Mouse (Mus musculus): ENCODE measurements around the gene Cdc20b. TPM values are rescaled to one million over a fixed set of nuclear protein-coding genes. Genes with fewer than 3 reads are reported as not detected.
"Not testable (repeated sequence)": the region's sequence is repeated elsewhere in the genome, so short reads cannot be mapped to it uniquely, and the experiment has no call there.

Cdc20b gene
- not detected in 2 replicates for total RNA-seq (2021)
- long read RNA-seq, partial matches to known transcripts: 0 of 3 reads
- long read RNA-seq, other reads (novel, unspliced or antisense): 3 of 3 reads

DNA sequence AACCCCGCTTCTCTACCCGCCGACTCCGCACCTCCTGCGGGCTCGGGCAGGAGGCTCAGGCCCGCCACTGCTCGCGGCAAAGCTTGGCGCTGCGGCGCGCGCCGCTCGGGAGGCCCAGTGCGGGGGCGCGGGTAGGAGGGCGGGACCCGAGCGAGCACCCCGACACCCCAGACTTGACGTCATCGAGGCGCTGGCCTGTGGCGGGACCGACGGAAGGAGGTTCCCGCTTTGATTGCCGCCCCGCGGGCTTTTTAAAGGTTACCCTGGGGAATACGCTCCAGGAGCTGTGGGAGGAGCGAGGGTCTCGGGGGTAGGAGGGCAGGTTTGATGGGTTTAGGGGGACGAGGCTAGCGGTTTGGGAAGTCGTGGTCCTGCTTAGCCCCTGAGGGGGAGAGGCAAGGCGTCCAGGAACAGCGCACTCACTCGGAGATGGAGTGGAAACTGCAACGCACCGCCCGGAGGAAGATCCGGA is at the start of gene Cdc20b:
TSS of gene Cdc20b (plus strand) at position 162 of the 472 bp plus-strand sequence.
- peak; percentile 73 for DNase-seq

DNA sequence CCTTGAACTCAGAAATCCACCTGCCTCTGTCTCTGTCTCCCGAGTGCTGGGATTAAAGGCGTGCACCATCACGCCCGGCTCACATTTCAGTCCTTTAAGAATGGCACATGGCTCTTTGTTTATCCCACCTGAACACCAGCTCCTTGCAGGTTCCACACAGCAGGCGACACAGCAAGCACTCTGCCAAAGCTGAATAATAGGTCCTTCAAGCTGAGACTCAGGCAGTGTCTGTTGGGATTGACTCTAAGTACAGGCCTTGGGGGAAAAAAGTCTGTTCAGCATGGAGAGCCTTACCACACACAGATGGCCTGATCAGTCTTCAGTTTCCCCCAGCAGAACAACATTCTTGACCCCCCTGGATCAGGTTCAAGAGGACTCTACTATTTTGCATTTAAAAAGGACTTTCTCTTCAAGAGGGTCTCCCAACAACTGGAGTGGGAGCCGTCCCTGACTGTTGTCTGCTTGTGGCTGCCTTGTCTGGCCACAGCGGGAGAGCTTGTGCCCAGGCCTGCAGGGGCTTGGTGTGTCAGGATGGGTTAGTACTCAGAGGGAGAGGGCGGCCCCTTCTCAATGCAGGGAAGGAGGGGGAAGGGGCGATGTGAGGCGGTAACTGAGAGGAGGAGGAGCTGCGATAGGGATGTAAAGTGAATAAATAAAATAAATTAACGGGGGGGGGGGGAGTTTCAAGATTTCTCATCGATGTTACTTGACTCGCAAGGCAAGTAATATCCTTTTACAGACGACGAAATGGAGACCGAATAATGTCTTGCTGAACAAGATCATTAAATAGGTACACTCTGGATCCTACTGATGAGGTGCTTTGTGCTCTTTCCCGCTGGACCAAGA is 49.1 kb upstream of the Cdc20b start:
- DNase-seq: no peak

DNA sequence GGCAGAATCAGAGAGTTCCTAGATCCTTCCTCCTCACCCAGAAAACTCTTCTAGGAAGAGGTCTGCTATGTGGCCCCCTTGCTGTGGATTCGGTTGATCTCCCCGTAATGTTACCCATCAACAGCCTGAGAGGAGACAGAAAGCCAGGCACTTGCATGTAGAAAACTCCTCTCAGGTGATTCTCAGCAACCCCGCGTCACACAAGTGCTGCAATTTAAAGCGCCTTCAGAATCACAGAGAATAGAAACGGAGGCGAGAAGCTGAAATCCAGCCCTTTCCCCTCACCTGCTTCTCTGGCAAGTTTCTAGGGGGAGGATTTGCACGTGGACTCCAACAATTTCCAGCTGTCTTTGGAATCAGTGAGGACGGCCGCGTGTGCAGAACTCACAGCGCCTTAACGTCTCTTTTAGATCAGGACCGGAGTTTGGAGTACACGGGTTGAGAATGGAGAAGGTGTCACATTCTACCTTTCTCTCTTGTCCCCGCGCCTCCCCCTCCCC is 48.4 kb upstream of the Cdc20b start:
- DNase-seq: no peak

DNA sequence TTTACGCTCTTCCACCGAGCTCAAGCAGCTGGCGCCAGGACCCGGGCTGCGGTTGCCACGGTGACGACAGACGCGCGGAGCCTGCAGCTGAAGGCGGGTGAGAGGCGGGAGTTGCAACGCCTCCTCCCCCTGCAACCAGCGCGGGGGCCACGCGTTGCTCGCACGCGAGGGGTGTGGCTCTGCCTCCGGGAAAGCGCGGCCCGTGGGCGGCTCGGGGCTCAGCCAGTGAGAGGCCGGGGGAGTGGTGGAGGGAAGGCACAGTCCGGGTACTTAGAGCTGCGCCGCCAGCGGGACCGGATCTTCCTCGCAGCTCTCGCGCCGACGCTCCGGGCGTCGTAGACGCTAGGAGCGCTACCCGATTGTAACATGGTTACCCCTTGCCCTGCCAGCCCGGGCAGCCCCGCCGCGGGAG is 47.4 kb upstream of the Cdc20b start, which contains the start of gene Ccno:
TSS of gene Ccno (plus strand) at position 271 of the 412 bp plus-strand sequence.
- DNase-seq: peak; percentile 97

DNA sequence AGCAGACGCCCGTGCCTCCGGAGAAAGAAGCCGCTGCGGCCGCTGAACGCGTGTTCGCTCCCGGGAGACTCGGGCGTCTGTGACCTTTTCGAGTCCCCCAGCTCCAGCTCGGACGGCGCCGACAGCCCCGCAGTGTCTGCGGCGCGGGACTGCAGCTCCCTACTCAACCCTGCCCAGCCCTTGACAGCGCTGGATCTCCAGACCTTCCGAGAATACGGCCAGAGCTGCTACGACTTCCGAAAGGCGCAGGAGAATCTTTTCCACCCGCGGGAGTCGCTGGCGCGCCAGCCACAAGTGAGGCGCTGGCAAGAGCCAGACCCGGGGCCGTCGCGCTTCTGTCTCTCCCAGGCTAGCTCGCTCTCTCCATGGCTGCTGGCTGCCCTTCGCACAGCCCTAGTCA is 46.9 kb upstream of the Cdc20b start:
- peak; percentile 45 for DNase-seq

DNA sequence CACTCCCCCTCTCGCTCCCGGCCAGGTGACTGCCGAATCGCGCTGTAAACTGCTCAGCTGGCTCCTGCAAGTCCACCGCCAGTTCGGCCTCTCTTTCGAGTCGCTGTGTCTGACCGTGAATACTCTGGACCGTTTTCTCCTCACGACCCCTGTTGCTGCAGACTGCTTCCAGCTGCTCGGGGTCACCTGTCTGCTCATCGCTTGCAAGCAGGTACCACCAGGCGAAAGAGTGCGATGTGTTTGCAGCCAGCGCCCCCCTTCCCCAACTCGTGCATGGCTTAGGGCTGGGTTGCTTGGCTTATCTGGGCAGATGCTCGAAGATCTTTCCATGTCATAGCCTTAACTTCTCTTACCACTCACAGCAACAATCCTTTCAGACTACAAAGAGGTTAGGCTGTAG is 46.0 kb upstream of the Cdc20b start:
- no peak for DNase-seq

DNA sequence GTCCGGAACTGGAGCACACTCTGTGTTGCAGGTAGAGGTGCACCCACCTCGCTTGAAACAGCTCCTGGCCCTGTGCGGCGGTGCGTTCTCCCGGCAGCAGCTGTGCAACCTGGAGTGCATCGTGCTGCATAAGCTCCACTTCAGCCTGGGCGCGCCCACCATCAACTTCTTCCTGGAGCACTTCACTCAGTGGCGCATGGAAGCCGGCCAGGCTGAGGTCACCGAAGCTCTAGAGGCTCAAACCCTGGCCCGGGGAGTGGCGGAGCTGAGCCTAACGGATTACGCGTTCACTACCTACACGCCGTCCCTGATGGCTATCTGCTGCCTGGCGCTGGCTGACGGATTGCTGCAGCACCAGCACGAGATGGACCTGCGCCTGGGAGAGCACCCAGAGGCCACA is 45.4 kb upstream of the Cdc20b start:
- DNase-seq: peak; percentile 5

DNA sequence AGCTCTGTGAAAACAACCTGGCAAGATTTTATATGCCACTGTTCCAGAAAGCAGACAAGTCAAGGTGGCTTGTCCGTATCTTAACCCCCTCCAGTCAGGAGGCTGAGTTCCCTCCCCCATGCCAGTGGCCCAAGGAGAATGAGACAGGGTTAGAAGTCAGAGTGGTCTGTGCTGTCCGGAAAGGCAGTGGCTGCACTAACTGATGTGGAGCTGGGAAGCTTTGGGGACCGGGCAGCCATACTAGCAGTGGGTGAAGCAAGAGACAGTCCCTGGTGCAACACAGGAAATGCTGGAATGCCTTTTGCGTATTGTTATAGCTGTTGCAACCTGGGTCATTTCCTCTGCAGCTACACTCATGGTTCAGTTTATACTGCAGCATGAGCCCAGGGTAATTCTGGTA is 44.6 kb upstream of the Cdc20b start:
- DNase-seq: no peak

DNA sequence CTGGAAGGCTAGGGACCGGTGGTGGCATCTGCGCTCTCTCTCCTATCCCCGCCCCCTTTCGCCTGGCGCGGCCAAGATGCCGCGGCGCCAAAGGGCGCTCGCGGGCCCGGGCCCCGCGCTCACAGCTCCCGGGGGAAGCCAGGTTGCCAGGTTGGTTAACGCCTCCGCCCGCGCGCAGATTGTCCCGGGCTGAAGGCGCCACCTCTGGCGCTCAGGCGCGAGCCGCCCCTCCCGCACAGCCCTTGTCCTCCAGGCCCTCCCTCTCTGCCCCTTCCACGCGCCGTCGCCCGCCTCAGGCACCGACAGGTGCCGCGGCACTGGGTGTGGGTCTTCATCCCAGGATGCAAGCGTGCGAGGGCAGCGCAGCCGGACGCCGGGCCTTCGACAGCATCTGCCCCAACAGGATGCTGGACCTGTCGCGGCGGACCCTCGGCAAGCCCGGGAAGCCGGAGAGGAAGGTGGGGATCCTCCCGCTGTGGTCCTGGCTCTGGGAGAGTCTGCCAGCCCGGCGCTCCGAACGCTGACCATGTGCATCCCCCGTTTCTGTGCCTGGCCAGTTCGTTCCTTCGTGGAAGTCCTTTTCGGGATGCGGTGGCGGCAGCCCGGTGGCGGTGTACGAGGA is 41.3 kb upstream of the Cdc20b start, which contains the start of gene Mcidas:
TSS of gene Mcidas (plus strand) at position 315 of the 622 bp plus-strand sequence.
- peak; percentile 46 for DNase-seq

DNA sequence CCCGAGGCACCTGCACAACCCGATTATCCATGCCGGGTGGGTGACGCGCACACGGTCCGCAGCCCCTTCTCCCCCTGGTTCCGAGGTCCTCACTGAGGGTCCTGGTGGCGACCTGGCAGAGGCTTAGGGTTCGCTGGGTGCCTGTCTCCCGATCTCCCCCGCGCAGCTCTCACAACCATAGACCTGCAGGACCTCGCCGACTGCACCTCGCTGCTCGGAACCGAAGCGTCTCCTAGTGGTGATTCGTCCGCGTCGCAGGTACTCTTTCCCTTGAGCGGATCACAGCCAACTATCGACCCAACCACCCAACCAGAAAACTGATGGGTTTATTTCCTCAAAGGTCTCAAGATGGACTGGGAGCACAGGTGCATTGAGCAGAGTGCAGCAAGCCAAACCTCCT is 40.7 kb upstream of the Cdc20b start:
- peak; percentile 66 for DNase-seq

DNA sequence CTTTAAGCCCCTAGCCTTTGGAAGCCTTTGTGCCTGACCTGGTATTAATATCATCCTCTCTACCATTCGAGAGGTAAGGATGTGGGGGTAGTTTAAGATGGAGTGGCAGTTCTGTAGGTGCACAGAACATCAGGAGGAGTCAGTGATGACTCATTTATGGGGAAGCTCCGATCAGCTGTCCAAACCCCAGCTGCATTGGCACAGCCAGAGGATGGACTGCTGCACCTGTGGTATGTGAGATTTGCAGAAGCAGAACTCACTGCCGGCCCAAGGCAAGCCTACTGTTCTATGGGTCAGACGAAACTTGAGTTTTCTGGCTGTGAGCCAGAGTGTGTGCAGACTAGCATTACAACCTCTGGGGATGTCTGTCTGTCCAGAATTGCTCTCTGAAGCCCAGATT is 38.5 kb upstream of the Cdc20b start:
- DNase-seq: no peak

DNA sequence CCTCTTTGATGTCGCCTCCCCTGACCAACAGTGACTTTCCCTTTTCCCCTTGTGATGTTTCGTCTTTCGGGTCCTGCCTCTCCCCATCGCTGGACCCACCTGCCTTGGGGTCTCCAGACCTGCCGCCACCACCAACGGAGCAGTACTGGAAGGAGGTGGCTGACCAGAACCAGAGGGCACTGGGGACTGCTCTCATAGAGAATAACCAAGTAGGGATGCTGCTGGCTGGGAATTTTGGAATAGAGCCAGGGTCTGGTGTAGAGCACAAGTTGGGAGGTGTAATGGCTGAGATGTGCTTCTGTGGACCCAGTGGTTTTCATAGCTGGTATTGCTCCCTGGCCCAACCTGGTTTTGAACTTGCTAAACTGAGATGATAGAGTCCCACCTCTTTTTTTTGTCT is 37.5 kb upstream of the Cdc20b start:
- DNase-seq: no peak

DNA sequence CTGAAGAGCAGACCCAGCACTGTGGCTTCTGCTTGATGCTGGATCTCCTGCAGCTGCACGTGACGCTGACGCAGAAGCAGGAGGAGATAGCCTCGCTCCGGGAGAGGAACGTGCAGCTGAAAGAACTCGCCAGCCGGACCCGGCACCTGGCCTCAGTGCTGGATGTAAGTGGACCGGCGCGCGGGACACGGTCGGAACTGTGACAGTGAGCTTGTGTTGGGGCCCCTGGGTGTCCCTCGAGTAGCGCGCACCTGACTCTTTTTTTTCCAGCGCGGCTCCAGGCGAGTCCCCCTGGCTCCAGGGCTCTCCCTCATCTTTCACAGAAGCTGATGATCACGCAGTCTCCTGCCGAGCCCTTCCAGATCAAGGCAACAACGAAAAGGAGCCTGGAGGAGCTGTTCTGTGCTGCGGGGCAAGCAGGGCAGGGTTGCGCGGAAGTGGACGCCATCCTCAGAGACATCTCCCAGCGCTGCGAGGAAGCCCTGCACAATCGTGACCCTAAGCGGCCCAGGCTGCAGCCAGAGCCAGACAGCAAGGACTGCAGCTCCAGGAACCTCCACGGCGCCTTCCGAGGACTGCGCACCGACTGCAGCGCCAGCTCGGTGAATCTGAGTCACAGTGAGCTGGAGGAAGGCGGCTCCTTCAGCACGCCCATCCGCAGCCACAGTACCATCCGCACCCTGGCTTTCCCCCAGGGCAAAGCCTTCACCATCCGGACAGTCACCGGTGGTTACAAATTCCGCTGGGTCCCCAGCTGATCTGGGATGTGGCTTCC is 36.3 kb upstream of the Cdc20b start:
- peak; percentile 42 for DNase-seq

DNA sequence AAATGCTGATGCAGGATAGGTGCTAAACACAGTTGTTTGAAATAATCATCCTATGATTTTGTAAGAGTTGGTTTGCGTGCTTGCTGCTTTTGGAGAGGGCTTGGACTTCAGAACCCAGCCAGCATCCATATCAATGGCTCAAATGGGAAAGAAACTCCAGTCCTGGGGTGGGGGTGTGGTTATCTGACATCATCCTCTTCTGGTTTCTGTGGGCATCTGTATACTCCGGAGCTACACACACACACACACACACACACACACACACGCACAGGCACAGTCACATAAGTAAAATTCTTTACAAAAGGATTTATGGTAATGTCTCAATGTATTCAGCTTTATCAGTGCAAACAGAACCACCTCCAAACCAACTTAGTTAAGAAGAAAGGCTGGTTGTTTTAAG is 34.8 kb upstream of the Cdc20b start:
- no peak for DNase-seq

DNA sequence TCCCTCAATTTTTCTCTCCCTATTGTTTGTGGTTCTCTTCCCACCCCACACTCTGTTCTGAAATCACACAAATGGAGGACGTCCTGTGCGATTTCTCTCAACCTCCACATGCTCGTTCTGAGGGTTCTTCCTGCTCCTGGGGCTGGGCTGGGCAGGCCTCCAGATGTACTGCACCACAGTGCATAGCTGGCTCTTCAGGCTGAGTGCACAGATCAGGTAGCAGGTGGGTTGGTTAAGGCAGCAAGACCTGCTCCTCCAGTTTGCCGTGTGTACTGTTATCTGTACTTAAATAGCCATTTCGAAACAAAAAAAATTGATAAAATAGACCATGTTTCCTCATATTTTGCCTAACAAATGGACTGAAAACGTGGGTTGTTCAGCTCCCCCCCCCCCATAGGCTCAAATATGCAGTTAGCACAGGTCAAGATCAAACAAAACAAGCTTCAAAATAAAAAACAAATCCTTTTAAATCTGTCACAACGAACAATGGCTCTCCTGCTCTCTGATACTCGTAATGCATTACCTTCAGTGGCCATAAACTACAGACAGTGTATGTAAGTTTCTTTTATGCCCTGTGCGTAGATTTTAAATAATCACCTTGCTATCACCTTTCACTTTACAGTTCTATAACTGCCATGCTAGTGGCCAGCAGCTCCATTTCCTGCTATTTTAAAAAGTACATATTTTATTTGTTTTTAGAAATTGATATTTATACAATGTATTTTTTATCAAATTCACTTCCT is 34.2 kb upstream of the Cdc20b start:
- DNase-seq: no peak

DNA sequence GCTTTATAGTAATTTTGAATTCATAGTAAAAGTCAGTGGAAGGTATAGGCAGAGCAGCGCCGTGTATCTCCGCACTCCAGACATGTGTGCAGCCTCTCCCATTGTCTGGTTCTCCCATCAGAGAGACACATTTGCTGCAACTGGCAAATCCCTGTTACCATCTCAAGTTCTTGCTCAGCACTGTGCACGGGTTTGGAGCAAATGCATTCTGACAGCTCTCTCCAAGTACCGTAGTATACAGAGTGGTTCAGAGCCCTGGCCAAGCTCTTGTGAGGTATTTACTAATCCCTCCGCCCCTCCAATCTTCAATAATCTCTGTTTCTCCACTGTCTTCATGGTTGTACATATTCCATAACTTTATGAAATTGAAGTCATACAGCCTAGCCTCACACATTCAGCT is 22.2 kb upstream of the Cdc20b start:
- no peak for DNase-seq

DNA sequence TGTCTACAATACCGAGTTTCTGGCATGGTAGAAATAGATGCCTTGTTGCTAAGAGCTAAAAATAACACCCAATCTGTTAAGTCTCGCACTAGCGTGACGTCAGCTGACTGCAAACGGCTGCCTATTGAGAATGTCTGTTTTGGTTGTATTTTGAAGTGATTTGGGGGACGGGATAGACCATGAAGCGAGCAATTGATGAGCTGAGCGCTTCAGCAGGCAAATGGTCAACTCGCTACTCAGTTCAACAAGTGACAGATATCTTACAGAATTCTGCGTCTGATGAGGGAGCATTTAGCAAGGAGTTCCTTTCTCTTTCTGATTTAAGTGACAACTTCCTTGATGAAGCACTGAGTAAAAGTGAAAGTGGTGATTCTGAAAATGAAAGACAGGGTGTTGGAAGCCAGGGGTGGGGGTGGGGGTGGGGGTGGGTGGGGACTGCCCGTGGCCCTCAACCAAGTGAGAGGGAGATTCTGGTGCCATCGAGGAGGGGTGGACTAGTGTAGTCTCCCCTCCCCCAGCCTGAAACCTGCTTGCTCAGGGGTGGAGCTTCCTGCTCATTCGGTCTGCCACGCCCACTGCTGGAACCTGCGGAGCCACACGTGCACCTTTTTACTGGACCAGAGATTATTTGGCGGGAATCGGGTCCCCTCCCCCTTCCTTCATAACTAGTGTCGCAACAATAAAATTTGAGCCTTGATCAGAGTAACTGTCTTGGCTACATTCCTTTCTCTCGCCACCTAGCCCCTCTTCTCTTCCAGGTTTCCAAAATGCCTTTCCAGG is 21.5 kb upstream of the Cdc20b start:
- DNase-seq: not testable (repeated sequence)

DNA sequence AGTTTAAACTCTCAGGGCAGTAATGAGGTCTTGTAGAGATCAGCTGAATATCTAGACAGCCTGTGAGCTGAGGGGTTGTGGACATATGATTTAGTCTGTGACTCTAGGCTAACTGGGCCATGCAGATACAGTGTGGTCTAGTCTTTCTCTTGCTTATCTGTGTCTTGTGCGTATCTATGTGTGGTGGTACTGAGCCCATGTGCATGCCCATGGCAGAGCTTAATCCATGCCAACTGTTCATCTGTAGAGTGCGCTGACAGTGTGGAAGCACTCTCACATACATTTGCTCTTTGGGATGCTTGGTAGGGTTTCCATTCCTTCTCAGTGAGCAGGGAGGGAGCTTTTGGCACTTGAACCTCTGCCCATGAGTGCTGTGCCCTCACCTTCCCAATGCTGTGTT is 13.4 kb upstream of the Cdc20b start:
- DNase-seq: no peak

DNA sequence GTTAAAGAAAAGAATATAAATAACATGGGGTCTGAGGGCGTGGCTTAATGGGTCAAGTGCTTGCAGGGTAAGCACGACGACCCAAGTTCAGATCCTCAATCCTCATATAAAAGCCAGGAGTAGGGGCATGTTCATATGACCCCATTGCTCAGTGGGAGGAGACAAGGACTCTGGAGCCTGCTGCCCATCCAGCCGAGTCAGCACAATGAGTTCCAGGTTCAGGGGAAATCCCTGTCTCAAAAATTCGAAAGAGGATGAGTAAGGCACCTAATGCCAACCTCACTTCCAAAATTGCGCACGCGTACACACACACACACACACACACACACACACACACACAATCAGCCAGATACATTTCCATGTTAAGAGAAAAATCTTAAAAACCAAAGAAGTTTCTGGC is 12.4 kb upstream of the Cdc20b start:
- DNase-seq: no peak

DNA sequence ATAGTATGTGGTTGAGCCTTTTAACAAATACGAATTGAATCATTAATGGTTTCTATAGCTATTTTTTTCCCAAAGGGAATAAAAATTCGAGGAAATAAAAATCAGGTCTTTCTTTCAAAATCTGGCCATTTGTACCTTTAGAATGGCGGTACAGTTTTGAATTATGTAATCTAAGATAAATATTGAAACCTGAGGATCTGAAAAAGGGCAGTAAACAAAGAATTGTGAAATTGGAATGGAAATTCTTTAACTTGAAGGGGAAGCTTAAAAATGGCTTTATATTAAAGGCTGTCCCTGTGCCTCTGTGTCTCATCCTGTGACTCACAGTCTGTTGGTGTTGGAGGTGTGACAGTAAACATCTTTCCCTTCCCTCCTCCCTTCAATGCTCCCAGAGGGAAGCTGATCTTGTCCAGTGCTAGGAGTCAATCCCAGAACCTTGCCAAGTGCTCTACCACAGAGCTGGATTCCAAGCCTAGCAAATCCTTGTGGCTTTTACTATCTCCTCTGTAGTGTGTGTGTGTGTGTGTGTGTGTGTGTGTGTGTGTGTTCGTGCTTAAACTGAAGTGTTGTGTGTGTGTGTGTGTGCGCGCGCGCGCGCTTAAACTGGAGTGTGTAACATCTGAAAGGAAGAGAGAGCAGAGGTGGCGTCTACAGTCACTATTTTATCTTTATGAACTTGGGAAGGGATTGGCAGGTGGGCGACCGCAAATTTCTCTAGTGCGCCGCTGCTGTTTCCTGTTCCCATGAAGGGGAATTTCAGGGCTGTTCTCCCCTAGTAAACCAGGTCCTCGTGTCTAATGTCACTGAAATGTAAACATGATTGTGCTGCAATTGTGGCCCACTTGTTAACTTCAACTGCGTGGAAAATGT is 11.4 kb upstream of the Cdc20b start:
- DNase-seq: no peak
